Mouse (Mus musculus) kidney, embryonic 15.5 days (tissue): Measurements from ENCODE around the gene Rex1bd. TPM values are rescaled to one million over a fixed set of nuclear protein-coding genes. Genes with fewer than 3 reads are reported as not detected.

Source experiments
- ATAC-seq: fragments of 200-750 bp; cut with Nextera tagmentation; replicated peaks from 2 replicates; pipeline ENCODE4 v1.8.0; 2017; ENCODE audit warnings: moderate TSS enrichment; ENCODE audit not compliant: low FRiP score
- H3K27ac ChIP-seq: fragments of 300-500 bp; sonication (generic); 2 replicates; pipeline ENCODE4 v1.5.1; 2015; ENCODE audit warnings: mild to moderate bottlenecking, inconsistent platforms
- H3K27me3 ChIP-seq: fragments of 300-500 bp; sonication (generic); 2 replicates; pipeline ENCODE4 v1.6.1; 2015; ENCODE audit warnings: inconsistent platforms
- H3K36me3 ChIP-seq: fragments of 300-500 bp; sonication (generic); 2 replicates; pipeline ENCODE4 v1.6.1; 2015; ENCODE audit warnings: inconsistent platforms
- H3K4me1 ChIP-seq: fragments of 300-500 bp; sonication (generic); 2 replicates; pipeline ENCODE4 v1.6.1; 2015; ENCODE audit warnings: inconsistent platforms
- H3K4me2 ChIP-seq: fragments of 300-500 bp; sonication (generic); 2 replicates; pipeline ENCODE4 v1.6.1; 2015; ENCODE audit warnings: moderate library complexity, mild to moderate bottlenecking, inconsistent platforms
- H3K4me3 ChIP-seq: fragments of 300-500 bp; sonication (generic); replicated peaks from 2 replicates; pipeline ENCODE4 v1.5.1; 2015; ENCODE audit warnings: mild to moderate bottlenecking, inconsistent platforms
- H3K9ac ChIP-seq: fragments of 300-500 bp; sonication (generic); 2 replicates; pipeline ENCODE4 v1.6.1; 2015; ENCODE audit warnings: mild to moderate bottlenecking, inconsistent platforms
- H3K9me3 ChIP-seq: fragments of 300-500 bp; sonication (generic); replicated peaks from 2 replicates; pipeline ENCODE4 v1.6.1; 2016; ENCODE audit warnings: inconsistent platforms
- WGBS: fragments of 180-500 bp; shearing (Covaris S2); methylation state at CpG from one replicate; pipeline ENCODE4 v1.1.7; 2015; ENCODE audit warnings: mixed read lengths; 5-methylcytosine and 5-hydroxymethylcytosine counted together
- polyA plus RNA-seq: library from polyadenylated mRNA; unstranded; fragments of >200 nt; fragmentation: Nextera tagmentation; extraction: Ambion mirVana; gene quantifications from 2 replicates; pipeline ENCODE4 v1.2.1, GENCODE M21; 2015

Rex1bd gene
- polyA plus RNA-seq, 1 experiment from 2014 or later: 133 TPM

DNA sequence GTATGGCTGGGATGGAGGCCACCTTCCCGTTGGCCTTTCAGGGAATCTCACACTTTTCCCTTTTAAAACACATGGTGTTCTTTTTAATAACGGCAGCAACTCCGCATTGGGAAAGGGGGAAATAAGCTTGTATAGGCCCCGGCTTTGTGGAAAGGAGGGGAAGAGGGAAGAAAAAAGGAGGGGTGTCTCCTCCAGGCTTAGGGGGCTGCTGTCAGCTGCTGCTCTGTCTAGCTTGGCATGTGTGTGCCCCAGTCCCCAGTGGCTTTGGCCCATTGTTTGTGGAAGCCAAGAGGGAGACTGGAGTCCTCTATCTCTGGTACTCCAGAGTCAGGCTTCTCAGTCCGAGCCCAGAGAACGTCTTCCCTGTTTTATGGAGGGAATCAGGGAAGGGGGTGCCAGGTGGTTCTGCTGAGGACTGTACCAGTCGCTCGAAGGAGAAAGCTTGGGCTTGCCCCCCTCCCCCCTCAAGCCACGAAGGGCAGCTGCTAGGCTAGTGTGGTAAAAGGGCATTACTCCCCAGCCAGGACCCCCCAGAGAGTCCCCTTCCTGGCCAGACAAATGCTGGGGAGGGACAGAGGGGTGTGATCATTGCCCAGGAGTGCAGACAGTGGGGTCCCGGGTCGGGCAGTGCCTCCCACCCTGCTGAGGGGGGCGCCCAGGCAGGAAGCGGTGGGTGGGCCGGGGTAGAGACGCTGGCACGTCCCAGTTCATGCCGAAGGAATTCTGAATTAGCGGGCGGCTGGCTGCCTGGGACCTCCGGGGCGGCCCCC, 11.4 kb downstream of the Rex1bd start:
- 2% methylated on average over 21 of the region's 21 CpGs for WGBS
- H3K27ac ChIP-seq: no peak overlapping the region
- H3K9ac ChIP-seq: no peak overlapping the region; the same call in 1 of the 2 replicates
- ATAC-seq: no peak
- H3K9me3 ChIP-seq: no peaks in the 10 kb centered on the region
- H3K4me2 ChIP-seq: peak overlapping the region; percentile 82
- peaks cover 62% of the 10 kb centered on the region for H3K4me1 ChIP-seq
- peaks cover 100% of the 10 kb centered on the region for H3K27me3 ChIP-seq
- H3K4me3 ChIP-seq: peak overlapping the region; percentile 47
- no peaks in the 10 kb centered on the region for H3K36me3 ChIP-seq

DNA sequence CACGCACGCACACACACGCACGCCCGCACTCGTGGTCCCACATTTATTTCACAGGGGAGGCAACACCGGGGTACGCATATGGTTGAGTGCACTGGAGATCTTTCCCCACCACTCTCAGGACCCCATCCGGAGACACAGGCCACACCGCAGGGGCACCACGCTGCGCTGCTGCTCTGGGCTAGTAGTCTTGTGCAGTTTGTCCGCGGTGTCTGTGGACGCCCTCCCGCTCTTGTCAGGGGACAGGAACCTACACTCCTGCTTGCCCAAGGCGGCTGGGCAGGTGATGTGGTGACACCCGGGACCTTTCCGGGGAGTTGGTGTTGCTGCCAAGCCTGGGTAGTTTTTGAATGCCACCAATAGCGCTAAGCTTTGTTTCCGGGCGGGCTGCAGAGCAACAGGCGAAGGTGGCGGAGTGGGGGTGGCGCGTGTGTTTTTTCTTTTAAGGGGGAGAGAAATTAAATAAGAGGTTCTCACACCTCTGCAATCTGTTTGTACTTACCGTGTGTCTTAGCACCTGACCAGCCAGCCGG, 12.1 kb downstream of the Rex1bd start:
- H3K36me3 ChIP-seq: no peaks in the 10 kb centered on the region
- H3K4me1 ChIP-seq: peaks cover 64% of the 10 kb centered on the region
- H3K4me2 ChIP-seq: peak overlapping the region; percentile 82
- peaks cover 100% of the 10 kb centered on the region for H3K27me3 ChIP-seq
- H3K27ac ChIP-seq: no peak overlapping the region
- peak overlapping the region; percentile 47 for H3K4me3 ChIP-seq
- H3K9me3 ChIP-seq: no peaks in the 10 kb centered on the region
- 2% methylated on average over 27 of the region's 28 CpGs for WGBS
- no peak overlapping the region for H3K9ac ChIP-seq
- no peak for ATAC-seq

DNA sequence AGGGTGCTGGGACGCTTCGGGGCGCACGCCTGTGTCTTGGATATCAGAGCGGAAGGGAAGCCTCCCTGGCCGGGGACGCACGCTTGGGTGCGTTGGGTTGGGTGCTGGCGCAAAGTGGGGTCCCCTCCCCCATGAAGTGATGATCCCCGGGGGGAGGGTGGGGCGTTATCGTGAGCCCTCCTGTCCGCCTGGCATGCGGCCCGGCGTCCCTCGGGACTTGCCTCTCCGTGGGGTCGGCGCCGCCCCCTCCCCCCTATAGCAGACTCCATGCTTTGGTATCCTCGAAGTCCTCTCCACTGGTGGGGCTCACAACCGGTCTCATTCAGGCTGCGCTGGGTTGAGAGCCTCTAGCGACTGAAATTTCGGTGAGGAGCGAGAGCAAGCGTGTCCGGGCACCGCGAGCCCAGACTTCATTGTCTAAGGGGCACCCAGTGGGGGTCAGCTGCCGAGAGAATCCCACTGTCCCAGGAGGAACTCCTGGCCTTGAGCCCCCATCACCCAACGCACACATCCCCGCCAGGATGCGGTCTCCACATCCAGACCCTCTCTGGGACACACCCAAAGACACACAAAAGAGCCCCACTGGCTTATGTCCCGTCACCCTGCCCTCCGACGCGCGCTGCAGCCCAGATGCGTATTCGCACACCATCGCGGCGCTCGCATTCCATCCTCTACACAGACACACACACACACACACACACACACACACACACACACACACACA, 12.7 kb downstream of the Rex1bd start:
- WGBS: under 1% methylated on average over 47 of the region's 47 CpGs
- no peak for ATAC-seq
- Histone ChIP-seq H3K27me3 (peaks cover 100% of the 10 kb centered on the region), H3K36me3 (no peaks in the 10 kb centered on the region), H3K9me3 (no peaks in the 10 kb centered on the region), H3K4me3 (peak overlapping the region; percentile 47), H3K9ac (peak overlapping the region; percentile 27; the same call in 1 of the 2 replicates), H3K27ac (no peak overlapping the region), H3K4me2 (peak overlapping the region; percentile 82), H3K4me1 (peaks cover 70% of the 10 kb centered on the region)

GRCm38 (mm10) chr8:70492664-70493640, 13.6 kb downstream of the Rex1bd start, which contains the start of gene Crlf1:
TSS of gene Crlf1 (plus strand) at chr8:70493158.
- Histone ChIP-seq H3K36me3 (no peaks in the 10 kb centered on the region), H3K27me3 (peaks cover 100% of the 10 kb centered on the region), H3K4me1 (peaks cover 79% of the 10 kb centered on the region), H3K27ac (no peak within 1 kb of the TSS), H3K4me3 (peak within 1 kb of the TSS; percentile 47), H3K9me3 (no peaks in the 10 kb centered on the region), H3K9ac (peak within 1 kb of the TSS; percentile 27), H3K4me2 (peak within 1 kb of the TSS; percentile 82)
- ATAC-seq: no peak
- under 1% methylated on average over 75 of the region's 93 CpGs for WGBS

- Histone ChIP-seq H3K4me1 (peaks cover 90% of the 10 kb centered on the region), H3K9ac (no peak overlapping the region), H3K36me3 (no peaks in the 10 kb centered on the region), H3K27me3 (peaks cover 98% of the 10 kb centered on the region), H3K9me3 (no peaks in the 10 kb centered on the region), H3K4me3 (no peak overlapping the region; the same call in 1 of the 2 replicates), H3K4me2 (peak overlapping the region; percentile 32), H3K27ac (no peak overlapping the region)
- 4% methylated on average over 20 of the region's 20 CpGs for WGBS
- no peak for ATAC-seq
Observed at GRCm38 (mm10) chr8:70490880-70491495, 15.6 kb downstream of the Rex1bd start.

DNA sequence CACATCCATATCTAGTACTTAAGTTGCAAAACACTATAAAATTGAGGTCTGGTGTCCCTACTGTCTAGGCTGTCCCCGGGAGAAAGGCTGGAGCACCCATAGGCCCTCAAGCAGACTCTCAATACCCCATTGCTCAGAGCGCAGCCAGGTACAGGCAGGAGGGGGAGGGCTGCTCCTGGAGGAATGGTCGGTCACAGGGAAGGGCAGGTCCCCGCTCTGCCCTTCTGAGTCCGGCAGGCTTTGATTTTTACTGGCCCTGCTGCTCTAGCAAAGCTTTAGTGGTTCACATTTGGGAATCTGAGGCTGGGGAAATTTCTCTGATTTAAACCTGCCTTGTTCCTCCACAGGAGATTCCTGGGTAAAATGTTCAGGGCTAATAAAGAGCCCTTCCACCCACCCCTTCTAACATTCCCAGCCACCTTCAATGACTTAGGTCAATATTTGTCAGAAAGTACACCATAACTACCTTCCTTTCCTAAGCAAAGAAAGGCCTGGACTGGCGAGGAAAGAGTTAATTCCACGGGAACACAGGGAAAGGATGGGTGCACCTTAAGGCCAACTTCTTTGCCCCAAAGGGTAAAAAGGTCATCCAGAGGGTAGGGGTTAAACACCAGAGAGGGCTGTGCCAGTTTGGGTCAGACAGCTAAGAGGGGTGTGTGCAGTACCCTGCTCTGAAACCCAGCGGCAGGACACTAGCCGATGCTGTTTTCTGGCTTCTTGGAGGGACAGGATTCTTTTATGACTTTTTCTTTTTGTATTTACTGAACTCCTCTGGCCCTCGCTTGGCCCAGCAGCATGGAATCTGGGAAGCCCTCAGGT, 16.3 kb downstream of the Rex1bd start:
- peak overlapping the region; percentile 65 for H3K4me2 ChIP-seq

DNA sequence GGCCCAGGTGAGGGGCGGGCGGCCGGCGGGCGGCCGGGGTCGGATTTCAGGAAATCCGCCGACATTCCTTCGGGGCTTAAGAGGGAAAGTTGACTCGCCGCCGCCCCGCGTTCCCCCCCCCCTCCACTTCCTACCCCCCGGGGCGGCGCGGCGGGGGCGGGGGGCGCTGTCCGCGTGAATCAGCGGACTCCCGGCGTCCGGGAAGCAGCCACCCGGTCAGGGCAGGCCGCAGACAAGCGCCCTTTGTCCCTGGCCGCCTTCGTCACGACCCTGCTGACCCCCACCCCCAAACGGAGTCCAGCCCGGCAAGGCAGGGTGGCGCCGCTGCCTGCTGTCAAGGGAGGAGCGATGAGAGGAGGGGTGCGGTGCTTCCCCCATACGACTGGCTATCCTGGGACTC, 17.0 kb downstream of the Rex1bd start:
- Histone ChIP-seq H3K27me3 (peaks cover 98% of the 10 kb centered on the region), H3K27ac (0 out of 2 replicates have a peak overlapping the region, but pooled peaks have one; percentile 33), H3K9me3 (no peaks in the 10 kb centered on the region), H3K4me3 (peak overlapping the region; percentile 39), H3K36me3 (no peaks in the 10 kb centered on the region), H3K4me1 (peaks cover 77% of the 10 kb centered on the region), H3K4me2 (peak overlapping the region; percentile 65), H3K9ac (peak overlapping the region; percentile 22; the same call in 1 of the 2 replicates)
- under 1% methylated on average over 32 of the region's 41 CpGs for WGBS
- ATAC-seq: no peak

More for the DNA sequence above, 16.3 kb downstream of the Rex1bd start:
- H3K9ac ChIP-seq: no peak overlapping the region
- 0 out of 2 replicates have a peak overlapping the region, but pooled peaks have one; percentile 33 for H3K27ac ChIP-seq
- 11% methylated on average over 10 of the region's 10 CpGs for WGBS
- peaks cover 84% of the 10 kb centered on the region for H3K4me1 ChIP-seq
- no peaks in the 10 kb centered on the region for H3K9me3 ChIP-seq
- ATAC-seq: no peak
- H3K27me3 ChIP-seq: peaks cover 98% of the 10 kb centered on the region
- H3K36me3 ChIP-seq: no peaks in the 10 kb centered on the region
- peak overlapping the region; percentile 39 for H3K4me3 ChIP-seq

- H3K4me1 ChIP-seq: peaks cover 71% of the 10 kb centered on the region
- 0 out of 2 replicates have a peak overlapping the region, but pooled peaks have one; percentile 37 for H3K27ac ChIP-seq
- peak overlapping the region; percentile 39 for H3K4me3 ChIP-seq
- H3K4me2 ChIP-seq: peak overlapping the region; percentile 65
- peaks cover 98% of the 10 kb centered on the region for H3K27me3 ChIP-seq
- no peak for ATAC-seq
- H3K36me3 ChIP-seq: no peaks in the 10 kb centered on the region
- 2% methylated on average over 14 of the region's 14 CpGs for WGBS
- H3K9me3 ChIP-seq: no peaks in the 10 kb centered on the region
- H3K9ac ChIP-seq: 0 out of 2 replicates have a peak overlapping the region, but pooled peaks have one; percentile 22
Observed at GRCm38 (mm10) chr8:70488931-70489470, 17.6 kb downstream of the Rex1bd start.

- H3K4me3 ChIP-seq: peak overlapping the region; percentile 39
- peaks cover 96% of the 10 kb centered on the region for H3K27me3 ChIP-seq
- no peak overlapping the region; the same call in 1 of the 2 replicates for H3K9ac ChIP-seq
- ATAC-seq: peak; percentile 38
- peak overlapping the region; percentile 65 for H3K4me2 ChIP-seq
- peaks cover 63% of the 10 kb centered on the region for H3K4me1 ChIP-seq
- H3K27ac ChIP-seq: 0 out of 2 replicates have a peak overlapping the region, but pooled peaks have one; percentile 37
- WGBS: 3% methylated on average over 53 of the region's 55 CpGs
- H3K36me3 ChIP-seq: no peaks in the 10 kb centered on the region
- H3K9me3 ChIP-seq: no peaks in the 10 kb centered on the region
Observed at GRCm38 (mm10) chr8:70487993-70488796, 18.4 kb downstream of the Rex1bd start.
